Mouse (Mus musculus): ENCODE results near the gene Krt4. TPM values are rescaled to one million over a fixed set of nuclear protein-coding genes. Genes with fewer than 3 reads are reported as not detected.

Krt4 gene
- polyA plus RNA-seq, 1 experiment = not detected

GRCm38 (mm10) chr15:101933024-101933423 is 8.5 kb upstream of the Krt4 start:
- Histone ChIP-seq H3K27me3 (ENCODE audit: control insufficient read depth, insufficient read depth, low read length, poor library complexity, severe bottlenecking) (no peaks in the 10 kb centered on the region), H3K4me3 (ENCODE audit: low read depth, low read length) (no peak overlapping the region), H3K9ac (ENCODE audit: low read depth, poor library complexity, severe bottlenecking) (no peak overlapping the region), H3K36me3 (ENCODE audit: control insufficient read depth, insufficient read depth, low read length, poor library complexity, severe bottlenecking) (no peaks in the 10 kb centered on the region), H3K27ac (ENCODE audit: insufficient read depth, low read length) (no peak overlapping the region), H3K9me3 (replicated peaks; ENCODE audit: control insufficient read depth, insufficient read depth, low read length, poor library complexity, severe bottlenecking) (no peaks in the 10 kb centered on the region), H3K4me1 (ENCODE audit: control insufficient read depth, insufficient read depth, low read length) (no peaks in the 10 kb centered on the region)
- TF ChIP-seq POLR2A (IDR thresholded peaks at IDR 0.05; ENCODE audit: insufficient read depth, low read length) (no peak), CTCF (IDR thresholded peaks at IDR 0.05; ENCODE audit: low read depth, low read length) (no peak), EP300 (IDR thresholded peaks at IDR 0.05; ENCODE audit: insufficient read depth, low read depth, low read length) (no peak)

GRCm38 (mm10) chr15:101929666-101930065 is 5.1 kb upstream of the Krt4 start:
- Histone ChIP-seq H3K4me3 (ENCODE audit: low read depth, low read length) (no peak overlapping the region; the same call in 1 of the 2 replicates), H3K27me3 (ENCODE audit: control insufficient read depth, insufficient read depth, low read length, poor library complexity, severe bottlenecking) (no peaks in the 10 kb centered on the region), H3K9me3 (replicated peaks; ENCODE audit: control insufficient read depth, insufficient read depth, low read length, poor library complexity, severe bottlenecking) (no peaks in the 10 kb centered on the region), H3K9ac (ENCODE audit: low read depth, poor library complexity, severe bottlenecking) (no peak overlapping the region), H3K27ac (ENCODE audit: insufficient read depth, low read length) (no peak overlapping the region), H3K4me1 (ENCODE audit: control insufficient read depth, insufficient read depth, low read length) (no peaks in the 10 kb centered on the region), H3K36me3 (ENCODE audit: control insufficient read depth, insufficient read depth, low read length, poor library complexity, severe bottlenecking) (no peaks in the 10 kb centered on the region)
- TF ChIP-seq CTCF (IDR thresholded peaks at IDR 0.05; ENCODE audit: low read depth, low read length) (no peak), POLR2A (IDR thresholded peaks at IDR 0.05; ENCODE audit: insufficient read depth, low read length) (no peak), EP300 (IDR thresholded peaks at IDR 0.05; ENCODE audit: insufficient read depth, low read depth, low read length) (no peak)

- Histone ChIP-seq H3K36me3 (ENCODE audit: control insufficient read depth, insufficient read depth, low read length, poor library complexity, severe bottlenecking) (no peaks in the 10 kb centered on the region), H3K27me3 (ENCODE audit: control insufficient read depth, insufficient read depth, low read length, poor library complexity, severe bottlenecking) (no peaks in the 10 kb centered on the region), H3K27ac (ENCODE audit: insufficient read depth, low read length) (no peak overlapping the region), H3K9ac (ENCODE audit: low read depth, poor library complexity, severe bottlenecking) (no peak overlapping the region), H3K9me3 (replicated peaks; ENCODE audit: control insufficient read depth, insufficient read depth, low read length, poor library complexity, severe bottlenecking) (no peaks in the 10 kb centered on the region), H3K4me1 (ENCODE audit: control insufficient read depth, insufficient read depth, low read length) (no peaks in the 10 kb centered on the region), H3K4me3 (ENCODE audit: low read depth, low read length) (no peak overlapping the region)
- no peak for TF ChIP-seq CTCF (IDR thresholded peaks at IDR 0.05; ENCODE audit: low read depth, low read length)
- no peak for TF ChIP-seq POLR2A (IDR thresholded peaks at IDR 0.05; ENCODE audit: insufficient read depth, low read length)
- no peak for TF ChIP-seq EP300 (IDR thresholded peaks at IDR 0.05; ENCODE audit: insufficient read depth, low read depth, low read length)
Observed at GRCm38 (mm10) chr15:101929087-101929486, 4.6 kb upstream of the Krt4 start.

GRCm38 (mm10) chr15:101927340-101928080 is 3.0 kb upstream of the Krt4 start:
- Histone ChIP-seq H3K27ac (ENCODE audit: insufficient read depth, low read length) (no peak overlapping the region), H3K4me3 (ENCODE audit: low read depth, low read length) (no peak overlapping the region), H3K9me3 (replicated peaks; ENCODE audit: control insufficient read depth, insufficient read depth, low read length, poor library complexity, severe bottlenecking) (no peaks in the 10 kb centered on the region), H3K36me3 (ENCODE audit: control insufficient read depth, insufficient read depth, low read length, poor library complexity, severe bottlenecking) (no peaks in the 10 kb centered on the region), H3K9ac (ENCODE audit: low read depth, poor library complexity, severe bottlenecking) (no peak overlapping the region), H3K4me1 (ENCODE audit: control insufficient read depth, insufficient read depth, low read length) (no peaks in the 10 kb centered on the region), H3K27me3 (ENCODE audit: control insufficient read depth, insufficient read depth, low read length, poor library complexity, severe bottlenecking) (no peaks in the 10 kb centered on the region)
- TF ChIP-seq CTCF (IDR thresholded peaks at IDR 0.05; ENCODE audit: low read depth, low read length) (no peak), EP300 (IDR thresholded peaks at IDR 0.05; ENCODE audit: insufficient read depth, low read depth, low read length) (no peak), POLR2A (IDR thresholded peaks at IDR 0.05; ENCODE audit: insufficient read depth, low read length) (no peak)

- Histone ChIP-seq H3K9me3 (replicated peaks; ENCODE audit: control insufficient read depth, insufficient read depth, low read length, poor library complexity, severe bottlenecking) (no peaks in the 10 kb centered on the region), H3K36me3 (ENCODE audit: control insufficient read depth, insufficient read depth, low read length, poor library complexity, severe bottlenecking) (no peaks in the 10 kb centered on the region)
- TF ChIP-seq CTCF (IDR thresholded peaks at IDR 0.05; ENCODE audit: low read depth, low read length) (no peak), EP300 (IDR thresholded peaks at IDR 0.05; ENCODE audit: insufficient read depth, low read depth, low read length) (no peak), POLR2A (IDR thresholded peaks at IDR 0.05; ENCODE audit: insufficient read depth, low read length) (no peak)
Observed at GRCm38 (mm10) chr15:101925041-101925440, 506 bp upstream of the Krt4 start.

GRCm38 (mm10) chr15:101922296-101922695 is 2.2 kb downstream of the Krt4 start:
- Histone ChIP-seq H3K27me3 (ENCODE audit: control insufficient read depth, insufficient read depth, low read length, poor library complexity, severe bottlenecking) (no peaks in the 10 kb centered on the region), H3K4me3 (ENCODE audit: low read depth, low read length) (no peak overlapping the region), H3K9me3 (replicated peaks; ENCODE audit: control insufficient read depth, insufficient read depth, low read length, poor library complexity, severe bottlenecking) (no peaks in the 10 kb centered on the region), H3K9ac (ENCODE audit: low read depth, poor library complexity, severe bottlenecking) (no peak overlapping the region), H3K36me3 (ENCODE audit: control insufficient read depth, insufficient read depth, low read length, poor library complexity, severe bottlenecking) (no peaks in the 10 kb centered on the region), H3K27ac (ENCODE audit: insufficient read depth, low read length) (no peak overlapping the region), H3K4me1 (ENCODE audit: control insufficient read depth, insufficient read depth, low read length) (no peaks in the 10 kb centered on the region)
- TF ChIP-seq CTCF (IDR thresholded peaks at IDR 0.05; ENCODE audit: low read depth, low read length) = no peak
- no peak for TF ChIP-seq EP300 (IDR thresholded peaks at IDR 0.05; ENCODE audit: insufficient read depth, low read depth, low read length)
- TF ChIP-seq POLR2A (IDR thresholded peaks at IDR 0.05; ENCODE audit: insufficient read depth, low read length) = no peak

More at GRCm38 (mm10) chr15:101925041-101925440, 506 bp upstream of the Krt4 start:
- no peak overlapping the region for H3K9ac ChIP-seq (ENCODE audit: low read depth, poor library complexity, severe bottlenecking)
- H3K27ac ChIP-seq (ENCODE audit: insufficient read depth, low read length) = no peak overlapping the region
- no peak overlapping the region for H3K4me3 ChIP-seq (ENCODE audit: low read depth, low read length)
- H3K4me1 ChIP-seq (ENCODE audit: control insufficient read depth, insufficient read depth, low read length) = no peaks in the 10 kb centered on the region
- H3K27me3 ChIP-seq (ENCODE audit: control insufficient read depth, insufficient read depth, low read length, poor library complexity, severe bottlenecking) = no peaks in the 10 kb centered on the region

Measured in ES-Bruce4 (cell line).